Mouse (Mus musculus) liver, adult 2 months (tissue): Measurements from ENCODE around the gene Prss16. TPM values are rescaled to one million over a fixed set of nuclear protein-coding genes. Genes with fewer than 3 reads are reported as not detected.
A peak's percentile ranks its signal among the peaks of the same experiment; 100 is the strongest.
"Not testable (repeated sequence)": the region's sequence is repeated elsewhere in the genome, so short reads cannot be mapped to it uniquely, and the experiment has no call there.

Experiments
- DNase-seq: peaks from one replicate; pipeline ENCODE4 v3.0.0-alpha.2; 2011; ENCODE audit warnings: low read depth, low spot score; ENCODE audit errors: extremely low read depth
- H3K27ac ChIP-seq: fragments of 200-500 bp; replicated peaks from 2 replicates; pipeline ENCODE4 v1.5.1; 2012; ENCODE audit warnings: low read depth, mild to moderate bottlenecking, control low read depth, inconsistent platforms, low read length; ENCODE audit not compliant: insufficient read depth
- H3K27me3 ChIP-seq: fragments of 200-500 bp; 2 replicates; pipeline ENCODE4 v1.6.1; 2012; ENCODE audit warnings: mild to moderate bottlenecking, moderate library complexity, low read length, inconsistent platforms; ENCODE audit not compliant: control insufficient read depth, insufficient read depth
- H3K36me3 ChIP-seq: fragments of 200-500 bp; 2 replicates; pipeline ENCODE4 v1.6.1; 2012; ENCODE audit warnings: low read length, inconsistent platforms; ENCODE audit not compliant: control insufficient read depth, insufficient read depth
- H3K4me1 ChIP-seq: fragments of 200-500 bp; 2 replicates; pipeline ENCODE4 v1.6.1; 2011; ENCODE audit warnings: low read length; ENCODE audit not compliant: control insufficient read depth, insufficient read depth
- H3K4me3 ChIP-seq: fragments of 200-500 bp; 2 replicates; pipeline ENCODE4 v1.5.1; 2011; ENCODE audit warnings: low read depth, mild to moderate bottlenecking, control low read depth, low read length, moderate library complexity; ENCODE audit not compliant: insufficient read depth
- H3K79me2 ChIP-seq: fragments of 200-500 bp; 2 replicates; pipeline ENCODE4 v1.6.1; 2012; ENCODE audit warnings: inconsistent platforms, mild to moderate bottlenecking, low read length, moderate library complexity; ENCODE audit not compliant: control insufficient read depth, insufficient read depth
- H3K9ac ChIP-seq: fragments of 200-500 bp; 2 replicates; pipeline ENCODE4 v1.6.1; 2012; ENCODE audit warnings: low read depth, mild to moderate bottlenecking, control low read depth, inconsistent platforms, low read length
- CTCF ChIP-seq: fragments of 200-500 bp; IDR thresholded peaks from 2 replicates; pipeline ENCODE4 v1.5.1; 2011; ENCODE audit warnings: low read depth, low read length, control low read depth
- POLR2A ChIP-seq: fragments of 200-500 bp; IDR thresholded peaks from 2 replicates; pipeline ENCODE4 v1.6.1; 2011; ENCODE audit warnings: low read length, control low read depth; ENCODE audit not compliant: insufficient read depth; ENCODE audit errors: extremely low read depth
- WGBS: fragments of 180-500 bp; shearing (Covaris S2); methylation state at CpG from one replicate; pipeline ENCODE4 v1.1.7; 2018; 5-methylcytosine and 5-hydroxymethylcytosine counted together
- polyA plus RNA-seq: library from polyadenylated mRNA; depleted of rRNA; stranded (reverse); fragments of >200 nt; gene quantifications from 2 replicates; pipeline ENCODE4 v1.2.3, GENCODE M21; 2012
- total RNA-seq: library from RNA; depleted of rRNA; stranded (reverse); fragments of >200 nt; gene quantifications from 2 replicates; pipeline ENCODE4 v1.2.3, GENCODE M21; 2014

Prss16 gene
- total and polyA plus RNA-seq, 2 experiments: not detected

DNA sequence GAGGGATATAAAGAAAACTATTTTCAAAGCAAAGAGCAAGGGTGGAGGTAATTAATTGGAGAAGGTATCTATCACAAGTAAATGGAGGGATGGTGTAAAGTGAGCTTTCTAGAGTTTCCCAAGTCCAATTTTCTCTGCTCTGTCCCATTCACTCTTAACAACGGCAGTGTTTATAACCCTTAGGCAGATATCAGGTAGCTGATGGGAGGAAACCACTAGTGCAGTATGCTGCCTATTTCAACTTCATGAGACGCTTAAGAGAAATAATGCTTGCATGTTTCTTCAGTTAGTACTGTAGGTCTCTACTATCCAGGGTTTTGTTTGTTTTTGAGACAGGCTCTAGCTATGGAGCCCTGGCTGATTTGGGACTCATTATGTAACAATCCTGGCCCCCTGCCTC lies 27.9 kb upstream of the Prss16 start:
- 81% methylated on average over 2 of the region's 2 CpGs for WGBS
- no peak overlapping the region for H3K27ac ChIP-seq
- no peaks in the 10 kb centered on the region for H3K36me3 ChIP-seq
- no peaks in the 10 kb centered on the region for H3K79me2 ChIP-seq
- DNase-seq: no peak
- H3K4me3 ChIP-seq: no peak overlapping the region
- no peak overlapping the region for H3K9ac ChIP-seq
- no peak for TF ChIP-seq CTCF
- no peak for TF ChIP-seq POLR2A
- peaks cover 15% of the 10 kb centered on the region for H3K4me1 ChIP-seq
- H3K27me3 ChIP-seq: no peaks in the 10 kb centered on the region

DNA sequence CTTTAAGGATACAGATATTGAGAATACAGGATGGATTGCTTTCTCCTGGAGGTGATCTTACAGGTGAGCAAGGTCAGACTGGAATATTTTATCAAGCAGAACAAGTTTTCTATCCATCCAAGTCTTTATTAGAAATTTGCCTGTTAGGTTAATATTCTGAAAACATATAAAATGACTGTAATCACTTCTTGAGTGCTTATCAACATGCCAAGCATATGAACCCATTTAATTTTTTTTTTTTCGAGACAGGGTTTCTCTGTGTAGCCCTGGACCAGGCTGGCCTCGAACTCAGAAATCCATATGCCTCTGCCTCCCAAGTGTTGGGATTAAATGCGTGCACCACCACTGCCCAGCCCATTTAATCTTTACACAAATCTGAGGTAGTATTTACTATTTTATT lies 27.4 kb upstream of the Prss16 start:
- no peak for DNase-seq
- Histone ChIP-seq H3K36me3 (no peaks in the 10 kb centered on the region), H3K4me3 (no peak overlapping the region), H3K9ac (no peak overlapping the region), H3K4me1 (peaks cover 11% of the 10 kb centered on the region), H3K27me3 (no peaks in the 10 kb centered on the region), H3K27ac (no peak overlapping the region), H3K79me2 (no peaks in the 10 kb centered on the region)
- TF ChIP-seq POLR2A: no peak
- TF ChIP-seq CTCF: no peak
- WGBS: 81% methylated on average over 3 of the region's 3 CpGs

DNA sequence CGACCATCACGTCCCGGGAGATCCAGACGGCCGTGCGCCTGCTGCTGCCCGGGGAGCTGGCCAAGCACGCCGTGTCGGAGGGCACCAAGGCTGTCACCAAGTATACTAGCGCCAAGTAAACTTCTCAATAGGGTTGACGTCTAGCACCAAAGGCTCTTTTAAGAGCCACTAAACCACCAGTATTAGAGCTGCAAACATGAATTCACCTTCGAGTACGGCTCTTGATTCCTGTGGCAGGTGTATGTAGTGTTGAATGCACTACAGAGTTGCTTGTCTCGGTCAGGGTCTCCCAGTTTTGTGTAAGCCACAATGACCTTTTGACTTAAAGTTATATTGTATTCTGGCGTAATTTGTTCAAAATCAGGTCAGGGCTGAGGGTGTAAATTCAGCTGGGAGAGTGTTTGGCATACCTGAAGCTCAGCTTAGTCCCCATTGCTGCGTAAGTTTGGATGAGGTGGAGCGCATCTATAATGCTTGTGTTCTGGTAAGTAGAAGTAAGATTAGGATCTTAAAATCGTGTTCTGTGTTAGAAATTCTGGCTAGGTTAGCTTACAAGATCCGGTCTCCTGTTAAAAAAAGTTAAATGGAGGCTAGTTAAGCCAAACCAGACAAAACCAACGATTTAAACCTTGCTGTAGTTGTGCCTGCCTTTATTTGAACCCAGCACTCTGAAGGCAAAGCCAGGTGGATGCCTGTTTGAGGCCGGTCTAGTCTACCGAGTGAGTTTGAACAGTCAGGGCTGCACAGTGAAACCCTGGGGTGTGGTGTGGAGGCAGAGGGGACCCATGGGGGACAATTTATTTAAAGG lies 26.8 kb upstream of the Prss16 start:
- no peak for TF ChIP-seq POLR2A
- no peaks in the 10 kb centered on the region for H3K36me3 ChIP-seq
- H3K9ac ChIP-seq: 0 out of 2 replicates have a peak overlapping the region, but pooled peaks have one; percentile 28
- WGBS: 12% methylated on average over 22 of the region's 23 CpGs
- H3K27me3 ChIP-seq: no peaks in the 10 kb centered on the region
- peak overlapping the region; percentile 23; the same call in 1 of the 2 replicates for H3K4me3 ChIP-seq
- H3K79me2 ChIP-seq: no peaks in the 10 kb centered on the region
- no peak overlapping the region for H3K27ac ChIP-seq
- DNase-seq: peak; percentile 25
- peaks cover 10% of the 10 kb centered on the region; the same call in 1 of the 2 replicates for H3K4me1 ChIP-seq

DNA sequence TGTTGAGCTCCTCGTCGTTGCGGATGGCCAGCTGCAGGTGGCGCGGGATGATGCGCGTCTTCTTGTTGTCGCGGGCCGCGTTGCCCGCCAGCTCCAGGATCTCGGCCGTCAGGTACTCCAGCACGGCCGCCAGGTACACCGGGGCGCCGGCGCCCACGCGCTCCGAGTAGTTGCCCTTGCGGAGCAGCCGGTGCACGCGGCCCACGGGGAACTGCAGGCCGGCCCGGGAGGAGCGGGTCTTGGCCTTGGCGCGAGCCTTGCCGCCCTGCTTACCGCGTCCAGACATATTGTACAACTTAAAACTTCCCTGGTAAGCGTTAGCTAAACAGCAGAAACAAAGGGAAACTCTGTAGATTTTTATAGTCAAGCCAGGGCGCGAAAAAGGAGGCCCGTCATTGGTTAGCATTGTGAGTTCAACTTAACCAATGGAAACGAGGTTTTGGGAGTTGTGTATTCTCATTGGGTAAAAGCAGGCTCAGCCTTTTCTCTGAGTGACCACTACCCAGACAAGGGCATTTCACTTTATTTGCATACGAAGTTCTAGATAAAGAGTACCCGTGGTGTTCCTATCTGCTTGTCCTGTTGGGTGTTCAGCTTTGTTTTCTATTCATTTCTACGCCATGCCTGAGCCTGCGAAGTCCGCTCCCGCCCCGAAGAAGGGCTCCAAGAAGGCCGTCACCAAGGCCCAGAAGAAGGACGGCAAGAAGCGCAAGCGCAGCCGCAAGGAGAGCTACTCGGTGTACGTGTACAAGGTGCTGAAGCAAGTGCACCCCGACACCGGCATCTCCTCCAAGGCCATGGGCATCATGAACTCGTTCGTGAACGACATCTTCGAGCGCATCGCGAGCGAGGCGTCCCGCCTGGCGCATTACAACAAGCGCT lies 26.0 kb upstream of the Prss16 start, which contains the start of the genes Hist1h2ah and Hist1h2bk:
Gene Hist1h2ah, minus strand, starts transcription at position 302 of the 882 bp plus-strand sequence.
Gene Hist1h2bk, plus strand, starts transcription at position 604 of the 882 bp plus-strand sequence.
- not testable (repeated sequence) for H3K79me2 ChIP-seq, H3K27me3 ChIP-seq, H3K36me3 ChIP-seq
- peak within 1 kb of the TSS; percentile 71 for H3K27ac ChIP-seq
- peak within 1 kb of the TSS; percentile 48; the same call in 1 of the 2 replicates for H3K9ac ChIP-seq
- H3K4me3 ChIP-seq: peak within 1 kb of the TSS; percentile 71
- TF ChIP-seq POLR2A: 0 out of 2 replicates have a peak, but pooled peaks have one; percentile 14
- DNase-seq: peak; percentile 96
- H3K4me1 ChIP-seq: peaks cover 10% of the 10 kb centered on the region; the same call in 1 of the 2 replicates
- WGBS: under 1% methylated on average over 30 of the region's 69 CpGs

DNA sequence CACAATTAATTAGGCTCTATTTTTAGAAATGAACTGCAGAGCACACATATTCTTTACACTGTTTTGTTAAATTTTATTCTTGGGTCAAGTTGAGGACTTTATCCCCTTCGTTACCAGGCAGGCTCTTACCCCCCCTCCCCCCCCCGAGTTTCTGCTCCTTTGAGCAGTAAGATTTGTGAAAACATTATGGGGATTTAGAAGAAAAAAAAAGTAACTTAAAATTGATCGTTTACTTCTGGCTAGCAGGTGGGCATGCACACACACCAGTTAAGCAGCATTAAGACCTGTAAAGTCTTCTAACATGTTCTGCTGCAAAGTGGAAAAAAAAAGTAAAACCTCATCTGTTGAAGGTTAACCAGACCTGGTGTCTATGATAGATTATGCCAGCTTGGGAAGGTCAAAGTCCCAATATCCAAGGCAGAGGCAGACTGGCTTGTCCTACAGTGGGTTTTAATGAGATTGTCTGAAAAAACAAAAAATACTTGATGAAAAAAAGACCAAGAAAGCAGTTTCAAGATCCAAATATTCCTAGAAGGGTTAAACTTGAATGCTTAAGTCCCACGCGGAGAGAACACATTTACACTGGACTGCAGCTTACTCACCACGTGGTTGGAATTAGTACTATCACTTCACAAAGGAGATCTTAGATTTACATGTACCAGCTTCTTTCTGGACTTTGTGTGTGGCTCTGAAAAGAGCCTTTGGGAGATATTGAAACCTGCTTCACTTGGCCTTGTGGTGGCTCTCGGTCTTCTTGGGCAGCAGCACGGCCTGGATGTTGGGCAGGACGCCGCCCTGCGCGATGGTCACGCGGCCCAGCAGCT lies 25.1 kb upstream of the Prss16 start:
- WGBS: 2% methylated on average over 14 of the region's 14 CpGs
- Histone ChIP-seq H3K79me2 (no peaks in the 10 kb centered on the region), H3K4me3 (0 out of 2 replicates have a peak overlapping the region, but pooled peaks have one; percentile 21), H3K9ac (0 out of 2 replicates have a peak overlapping the region, but pooled peaks have one; percentile 48), H3K36me3 (no peaks in the 10 kb centered on the region), H3K4me1 (peaks cover 8% of the 10 kb centered on the region; the same call in 1 of the 2 replicates), H3K27me3 (no peaks in the 10 kb centered on the region), H3K27ac (peak overlapping the region; percentile 71)
- TF ChIP-seq POLR2A (no peak), CTCF (no peak)
- DNase-seq: peak; percentile 94
